Mouse (Mus musculus): Measurements from ENCODE around the gene Lcn10.
"Not testable (repeated sequence)": the region's sequence is repeated elsewhere in the genome, so short reads cannot be mapped to it uniquely, and the experiment has no call there.

Gene Lcn10

DNA sequence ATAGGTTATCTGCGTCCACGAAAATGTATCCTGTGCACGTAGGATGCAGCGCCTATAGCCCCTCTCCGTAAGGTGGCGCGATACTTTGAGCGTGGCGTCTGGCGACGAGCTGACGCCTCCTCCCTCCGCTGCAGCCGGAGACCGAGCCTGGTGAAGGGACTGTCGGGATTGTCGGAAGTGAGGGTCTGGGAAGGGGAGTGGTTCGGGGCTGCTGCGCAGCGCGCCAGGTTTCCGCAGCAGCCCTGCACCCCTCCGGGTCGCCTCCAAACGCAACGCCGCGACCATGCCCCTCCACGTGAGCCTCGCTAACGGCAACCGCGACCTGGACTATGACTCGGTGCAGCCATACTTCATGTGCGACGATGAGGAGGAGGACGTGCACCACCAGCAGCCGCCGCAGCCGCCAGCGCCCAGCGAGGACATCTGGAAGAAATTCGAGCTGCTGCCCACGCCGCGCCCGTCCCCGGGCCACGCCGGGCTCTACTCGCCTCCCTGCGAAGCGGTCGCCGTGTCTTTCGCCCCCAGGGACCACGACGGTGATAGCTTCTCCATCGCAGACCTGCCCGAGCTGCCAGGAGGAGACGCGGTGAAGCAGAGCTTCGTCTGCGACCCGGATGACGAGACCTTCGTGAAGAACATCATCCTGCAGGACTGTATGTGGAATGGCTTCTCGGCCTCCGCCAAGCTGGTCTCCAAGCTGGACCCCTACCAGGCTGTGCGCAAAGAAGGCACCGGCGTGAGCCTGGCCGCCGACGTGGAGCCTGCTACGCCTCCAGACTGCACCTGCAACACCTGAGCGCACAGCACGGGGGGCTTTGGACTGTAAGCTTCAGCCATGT lies 24.3 kb downstream of the Lcn10 start, which contains the start of gene Bmyc:
TSS of gene Bmyc (plus strand) at position 97 of the 839 bp plus-strand sequence.
- peak; percentile 80 to 86 for DNase-seq (ENCODE audit: low spot score in 2 of 2)

DNA sequence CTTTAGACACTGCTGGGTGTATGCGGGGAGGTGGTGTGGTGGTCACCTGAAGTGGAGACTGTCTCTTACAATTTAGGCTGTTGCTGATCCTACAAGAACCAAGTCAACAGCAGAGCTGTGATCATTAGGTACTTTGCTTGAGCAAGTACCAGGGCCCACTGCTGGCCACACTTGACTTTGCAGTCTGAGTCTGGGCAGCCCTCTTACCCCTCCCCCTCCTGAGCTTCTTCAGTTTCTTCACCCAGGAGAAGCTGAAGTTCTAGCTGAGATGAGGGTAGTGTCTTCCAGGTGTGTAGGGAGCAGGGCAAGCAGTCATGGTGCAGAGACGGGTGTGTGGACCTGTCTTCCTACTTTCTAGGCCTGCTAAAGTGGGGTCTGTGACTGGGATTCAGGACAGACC lies 25.6 kb downstream of the Lcn10 start:
- DNase-seq (ENCODE audit: low spot score in 2 of 2): peak; percentile 43

DNA sequence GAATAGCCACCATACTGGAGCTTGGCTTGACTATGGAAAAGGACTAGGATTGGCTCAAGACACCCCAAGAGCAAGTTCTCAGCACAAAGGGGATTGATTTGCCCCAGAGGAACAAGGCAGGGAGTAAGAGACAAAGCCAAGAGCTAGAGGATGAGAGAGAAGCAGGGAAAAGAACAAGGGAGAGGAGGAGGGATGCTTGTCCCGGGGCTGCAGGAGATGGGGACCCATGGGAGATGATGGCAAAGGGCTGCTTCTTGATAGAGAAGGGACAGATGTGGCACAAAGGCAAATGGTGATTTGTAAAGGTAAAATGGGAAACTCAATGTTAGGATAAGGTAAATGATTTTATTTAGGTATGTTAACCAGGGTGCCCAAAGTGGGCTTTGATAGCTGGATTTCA lies 26.5 kb downstream of the Lcn10 start:
- not testable (repeated sequence) for DNase-seq (ENCODE audit: low spot score in 2 of 2)

DNA sequence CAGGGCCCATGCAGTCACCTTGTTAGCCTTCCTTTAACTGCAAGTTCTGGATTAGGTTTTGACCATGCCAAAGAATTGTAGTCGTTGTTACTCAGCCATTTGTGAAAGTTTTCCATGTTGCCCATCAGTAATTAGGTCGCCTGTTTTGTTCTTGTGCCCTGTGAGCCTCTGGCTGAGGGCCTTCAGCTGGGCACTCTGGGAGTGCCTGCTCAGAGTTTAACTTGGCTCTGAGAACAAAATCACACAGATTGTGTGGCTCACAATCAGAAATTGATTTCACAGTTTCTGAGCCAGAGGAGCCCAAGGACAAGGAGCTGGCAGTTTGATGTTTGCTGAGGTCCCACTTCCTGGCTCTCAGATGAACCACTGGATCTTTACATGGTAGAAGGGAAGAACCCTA lies 27.3 kb downstream of the Lcn10 start:
- DNase-seq (ENCODE audit: low spot score in 2 of 2): not testable (repeated sequence)

DNA sequence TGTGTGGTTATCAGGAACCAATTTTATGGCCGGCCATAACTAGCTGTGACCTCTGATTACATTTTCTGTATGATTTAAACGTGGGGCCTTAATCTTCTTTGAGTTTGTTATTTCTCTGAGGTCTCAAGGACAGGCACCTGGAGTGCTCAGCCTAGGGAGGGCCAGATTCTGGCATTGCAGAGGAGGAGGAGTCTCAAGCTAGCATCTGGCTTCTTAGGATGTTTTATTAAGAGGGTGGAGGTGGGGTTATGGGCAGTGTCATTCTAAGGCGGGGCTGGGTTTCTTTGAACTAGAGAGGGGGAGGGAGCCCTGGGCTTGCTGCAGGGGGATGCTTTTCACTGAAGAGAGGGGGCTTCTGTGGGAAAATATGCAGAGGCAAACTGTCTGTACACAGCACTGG lies 29.1 kb downstream of the Lcn10 start:
- not testable (repeated sequence) for DNase-seq (ENCODE audit: low spot score in 2 of 2)

DNA sequence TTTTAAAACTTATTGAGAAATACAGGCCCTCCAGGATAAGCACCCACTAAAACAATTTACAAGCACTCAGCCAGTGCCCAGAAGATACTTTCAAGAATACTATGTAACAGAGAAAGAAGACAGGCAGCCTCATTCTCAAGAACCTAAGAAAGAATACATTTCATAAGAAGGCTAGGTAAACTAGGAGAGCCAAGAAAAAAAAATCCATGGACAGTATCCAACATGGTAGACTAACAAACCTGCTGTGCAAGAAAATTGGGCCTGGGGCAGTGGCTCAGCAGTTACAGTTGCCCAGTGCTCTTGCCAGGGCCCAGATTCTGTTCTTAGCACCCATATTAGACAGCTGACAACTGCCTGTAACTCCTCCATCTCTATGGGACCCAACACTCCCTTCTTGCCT lies 34.7 kb downstream of the Lcn10 start:
- no peak for DNase-seq (ENCODE audit: low spot score in 2 of 2)

DNA sequence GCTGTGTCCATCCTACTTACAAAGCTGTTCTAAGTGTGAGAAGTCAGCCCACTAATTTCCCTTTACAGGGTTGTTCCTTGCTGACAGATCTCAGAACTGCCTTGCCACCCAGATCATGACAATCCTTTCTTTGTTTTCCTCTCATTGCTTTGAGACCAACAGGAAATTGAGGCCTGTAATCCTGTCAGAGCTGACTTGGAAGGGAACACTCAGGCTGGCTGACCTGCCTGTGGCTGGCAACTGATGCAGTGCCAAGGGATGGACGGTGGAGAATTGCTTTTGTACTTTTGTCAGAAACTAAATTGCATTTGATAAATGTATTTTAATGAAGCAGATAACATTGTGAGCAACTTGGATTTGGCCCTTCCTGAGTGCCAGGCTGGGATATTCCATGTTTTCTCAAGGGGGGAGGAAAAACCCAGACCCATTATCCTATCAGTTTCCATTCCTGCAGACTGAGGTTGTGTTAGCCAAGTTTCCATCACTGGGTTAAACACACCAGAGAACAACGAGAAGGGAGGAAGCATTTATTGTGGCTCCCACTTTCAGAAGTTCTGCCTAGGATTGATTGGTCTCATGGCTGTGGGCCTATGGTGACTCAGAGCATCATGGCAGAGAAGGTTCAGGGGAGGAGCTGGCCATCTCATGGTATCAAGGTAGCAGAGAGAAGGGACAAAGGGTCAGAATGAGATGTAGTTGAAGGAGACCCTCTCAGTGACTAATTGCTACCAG lies 50.8 kb downstream of the Lcn10 start:
- DNase-seq (ENCODE audit: low spot score in 2 of 2): no peak

All from frontal cortex, postnatal 10 days (tissue).